18 mouse cellular contexts compared by ENCODE assay signal in genomic region chr12:71961671-71962070, GRCm38 (mm10).
"Had no signal": no experiment of that assay in that cellular context is flagged by ENCODE, and none has a peak within 500 bp of the region (broad histone marks: within the 10 kb centered on the region; RNA-seq: fewer than 3 reads in every experiment).

No protein-coding gene starts in this region.

- H3K27me3 ChIP-seq: midbrain, embryonic 12.5 days; neural tube, embryonic 13.5 days; neural tube, embryonic 15.5 days had no signal

- H3K4me2 ChIP-seq: lung, embryonic 14.5 days; midbrain, embryonic 12.5 days; neural tube, embryonic 13.5 days; neural tube, embryonic 15.5 days had no signal

- DNase-seq: lung, embryonic 14.5 days; lung, postnatal 10 days; lung, postnatal 4 days; midbrain, embryonic 14.5 days; retina, postnatal 1 day; right cerebral cortex, adult 18-20 months; right cerebral cortex, postnatal 25 days; right cerebral cortex, postnatal 4 days; spleen, adult 18-20 months; thymus, adult 18-20 months; thymus, postnatal 14 days; thymus, postnatal 36 days had no signal

- H3K9ac ChIP-seq: lung, embryonic 14.5 days; midbrain, embryonic 12.5 days; neural tube, embryonic 13.5 days; neural tube, embryonic 15.5 days had no signal

- H3K4me3 ChIP-seq: midbrain, embryonic 10.5 days; midbrain, embryonic 12.5 days; myocyte; neural tube, embryonic 13.5 days; neural tube, embryonic 15.5 days had no signal

- H3K4me1 ChIP-seq: neural tube, embryonic 15.5 days had no signal

- H3K9me3 ChIP-seq: midbrain, embryonic 10.5 days; midbrain, embryonic 12.5 days; neural tube, embryonic 13.5 days; neural tube, embryonic 15.5 days had no signal

- H3K27ac ChIP-seq: midbrain, embryonic 10.5 days; midbrain, embryonic 12.5 days; neural tube, embryonic 13.5 days; neural tube, embryonic 15.5 days had no signal

- ATAC-seq: midbrain, embryonic 16.5 days had no signal
